Mouse (Mus musculus) midbrain, embryonic 11.5 days (tissue): ENCODE results near the gene Olfr54. TPM values are rescaled to one million over a fixed set of nuclear protein-coding genes. Genes with fewer than 3 reads are reported as not detected.
A peak's percentile ranks its signal among the peaks of the same experiment; 100 is the strongest.
"Not testable (repeated sequence)": the region's sequence is repeated elsewhere in the genome, so short reads cannot be mapped to it uniquely, and the experiment has no call there.

Experiments
- ATAC-seq: fragments of 200-750 bp; cut with Nextera tagmentation; 2 replicates; pipeline ENCODE4 v1.8.0; 2017; ENCODE audit warnings: moderate TSS enrichment, moderate library complexity; ENCODE audit not compliant: low FRiP score
- DNase-seq: peaks from one replicate; pipeline ENCODE4 v3.0.0; 2015; ENCODE audit warnings: low spot score; ENCODE audit errors: missing footprints
- H3K27ac ChIP-seq: fragments of 300-500 bp; sonication (generic); 2 replicates; pipeline ENCODE4 v1.5.1; 2014; ENCODE audit warnings: low read depth, low read length
- H3K27me3 ChIP-seq: fragments of 300-500 bp; sonication (generic); 2 replicates; pipeline ENCODE4 v1.6.1; 2014; ENCODE audit warnings: mild to moderate bottlenecking, low read length, moderate library complexity, mixed read lengths; ENCODE audit not compliant: control insufficient read depth, insufficient read depth
- H3K36me3 ChIP-seq: fragments of 300-500 bp; sonication (generic); 2 replicates; pipeline ENCODE4 v1.6.1; 2014; ENCODE audit warnings: mild to moderate bottlenecking, low read length, moderate library complexity, mixed read lengths; ENCODE audit not compliant: control insufficient read depth, insufficient read depth
- H3K4me1 ChIP-seq: fragments of 300-500 bp; sonication (generic); 2 replicates; pipeline ENCODE4 v1.6.1; 2014; ENCODE audit warnings: low read length; ENCODE audit not compliant: control insufficient read depth, insufficient read depth
- H3K4me2 ChIP-seq: fragments of 300-500 bp; sonication (generic); 2 replicates; pipeline ENCODE4 v1.6.1; 2014; ENCODE audit warnings: mild to moderate bottlenecking, moderate library complexity
- H3K4me3 ChIP-seq: fragments of 300-500 bp; sonication (generic); 2 replicates; pipeline ENCODE4 v1.5.1; 2014; ENCODE audit warnings: low read depth, low read length
- H3K9ac ChIP-seq: fragments of 300-500 bp; sonication (generic); 2 replicates; pipeline ENCODE4 v1.6.1; 2014; ENCODE audit warnings: low read length
- H3K9me3 ChIP-seq: fragments of 300-500 bp; sonication (generic); 2 replicates; pipeline ENCODE4 v1.6.1; 2016; ENCODE audit warnings: low read length; ENCODE audit not compliant: control insufficient read depth
- WGBS: fragments of 180-500 bp; shearing (Covaris S2); extraction: QIAGEN DNeasy Blood & Tissue Kit; methylation state at CpG from one replicate; pipeline ENCODE4 v1.1.7; 2014; 5-methylcytosine and 5-hydroxymethylcytosine counted together
- polyA plus RNA-seq: library from polyadenylated mRNA; unstranded; fragments of >200 nt; fragmentation: Nextera tagmentation; extraction: Ambion mirVana; gene quantifications from 2 replicates; pipeline ENCODE4 v1.2.1, GENCODE M21; 2014

The Olfr54 gene
- polyA plus RNA-seq, 1 experiment from 2014 or later = not detected

- not testable (repeated sequence) for DNase-seq, H3K9me3 ChIP-seq, H3K27me3 ChIP-seq, H3K27ac ChIP-seq, ATAC-seq, H3K36me3 ChIP-seq, H3K4me3 ChIP-seq, H3K4me1 ChIP-seq, H3K4me2 ChIP-seq, H3K9ac ChIP-seq
- whole genome bisulfite sequencing = 69% methylated on average over 8 of the region's 8 CpGs
These were observed 15.3 kb downstream of the Olfr54 start for GRCm38 (mm10) chr11:51029381-51029780.

- Histone ChIP-seq H3K27ac (no peak overlapping the region), H3K9ac (no peak overlapping the region), H3K27me3 (no peaks in the 10 kb centered on the region), H3K4me2 (no peak overlapping the region), H3K36me3 (no peaks in the 10 kb centered on the region), H3K4me3 (no peak overlapping the region), H3K9me3 (no peaks in the 10 kb centered on the region), H3K4me1 (no peaks in the 10 kb centered on the region)
- DNase-seq (no peak), ATAC-seq (no peak)
- 86% methylated on average over 2 of the region's 2 CpGs for WGBS
These were observed 16.2 kb downstream of the Olfr54 start for GRCm38 (mm10) chr11:51030225-51030624.

DNA sequence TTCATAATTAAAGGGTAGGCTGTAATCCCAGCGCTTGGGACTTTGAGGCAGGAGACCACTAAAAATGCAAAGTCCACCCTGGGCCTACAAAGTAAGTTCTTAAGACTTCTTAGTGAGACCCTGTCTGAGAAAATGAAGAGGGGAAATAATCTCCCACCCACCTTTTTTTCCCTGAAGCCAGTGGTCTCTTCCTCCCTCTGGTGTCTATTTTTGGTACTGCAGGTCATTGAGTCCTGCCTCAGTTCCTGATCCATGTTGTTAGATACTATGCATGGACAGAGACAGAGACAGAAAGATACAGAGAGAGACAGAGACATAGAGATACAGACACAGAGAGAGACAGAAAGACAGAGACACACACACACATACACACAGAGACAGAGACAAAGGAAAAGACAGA lies 18.8 kb downstream of the Olfr54 start:
- H3K4me2 ChIP-seq = no peak overlapping the region
- no peak overlapping the region for H3K27ac ChIP-seq
- H3K27me3 ChIP-seq = no peaks in the 10 kb centered on the region
- H3K4me3 ChIP-seq = no peak overlapping the region
- 24% methylated on average over 1 of the region's 1 CpGs for WGBS
- no peak for ATAC-seq
- H3K9me3 ChIP-seq = no peaks in the 10 kb centered on the region
- DNase-seq = peak; percentile 97
- H3K36me3 ChIP-seq = no peaks in the 10 kb centered on the region
- H3K9ac ChIP-seq = no peak overlapping the region
- H3K4me1 ChIP-seq = no peaks in the 10 kb centered on the region

DNA sequence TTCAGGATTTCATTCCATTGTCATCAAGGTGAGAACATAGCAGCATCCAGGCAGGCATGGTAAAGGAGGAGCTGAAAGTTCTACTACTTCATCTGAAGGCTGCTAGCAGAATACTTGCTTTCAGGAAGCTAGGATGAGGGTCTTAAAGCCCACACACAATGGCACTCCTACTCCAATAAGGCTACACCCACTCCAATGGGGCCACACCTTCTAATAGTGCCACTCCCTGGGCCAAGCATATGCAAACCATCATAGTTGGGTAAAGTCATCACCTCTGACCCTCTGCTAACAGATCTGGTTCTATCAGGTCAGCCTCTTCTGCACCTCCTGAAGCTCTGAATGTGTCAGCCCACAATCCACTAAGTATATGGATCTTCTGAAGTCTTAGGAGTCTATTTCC lies 20.1 kb downstream of the Olfr54 start:
- not testable (repeated sequence) for H3K4me3 ChIP-seq, H3K4me1 ChIP-seq, H3K9me3 ChIP-seq, H3K4me2 ChIP-seq, ATAC-seq, H3K27me3 ChIP-seq, H3K36me3 ChIP-seq, H3K27ac ChIP-seq, DNase-seq, H3K9ac ChIP-seq

DNA sequence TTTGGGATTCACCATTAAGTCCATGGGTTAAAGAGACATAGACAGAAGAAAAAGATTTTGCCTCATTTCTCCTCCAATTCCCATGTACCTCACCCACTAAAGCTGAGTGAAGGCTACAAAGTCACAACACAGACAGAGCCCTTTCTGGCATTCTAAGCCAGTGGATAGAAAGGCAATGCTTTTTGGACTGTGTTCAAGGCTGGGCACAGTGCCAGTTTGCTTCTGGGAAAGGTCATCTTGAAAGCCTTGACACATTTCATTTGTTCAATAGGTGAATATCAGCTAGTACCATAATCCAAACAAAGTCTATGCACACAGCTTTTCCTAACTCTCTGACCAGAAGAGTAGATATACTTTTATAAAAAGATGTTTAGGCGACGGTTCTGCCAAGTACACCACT lies 21.9 kb downstream of the Olfr54 start:
- Histone ChIP-seq H3K36me3 (no peaks in the 10 kb centered on the region), H3K4me3 (no peak overlapping the region), H3K27ac (no peak overlapping the region), H3K27me3 (no peaks in the 10 kb centered on the region), H3K4me1 (no peaks in the 10 kb centered on the region), H3K4me2 (no peak overlapping the region), H3K9me3 (no peaks in the 10 kb centered on the region), H3K9ac (no peak overlapping the region)
- WGBS = 91% methylated on average over 2 of the region's 2 CpGs
- DNase-seq = no peak
- ATAC-seq = no peak

- not testable (repeated sequence) for ATAC-seq, H3K27ac ChIP-seq, H3K4me2 ChIP-seq, H3K27me3 ChIP-seq, H3K36me3 ChIP-seq, H3K4me3 ChIP-seq, H3K9ac ChIP-seq, H3K4me1 ChIP-seq, H3K9me3 ChIP-seq, DNase-seq
- 86% methylated on average over 3 of the region's 3 CpGs for WGBS
These were observed 30.7 kb downstream of the Olfr54 start for GRCm38 (mm10) chr11:51044776-51045175.

GRCm38 (mm10) chr11:51047809-51048208 lies 33.8 kb downstream of the Olfr54 start, which contains the start of gene Olfr1375:
TSS of gene Olfr1375 (plus strand) at chr11:51048109.
- not testable (repeated sequence) for DNase-seq, H3K27me3 ChIP-seq, H3K27ac ChIP-seq, H3K9ac ChIP-seq, H3K4me1 ChIP-seq, H3K4me2 ChIP-seq, H3K9me3 ChIP-seq, H3K4me3 ChIP-seq, H3K36me3 ChIP-seq, ATAC-seq
- WGBS = 79% methylated on average over 3 of the region's 3 CpGs

DNA sequence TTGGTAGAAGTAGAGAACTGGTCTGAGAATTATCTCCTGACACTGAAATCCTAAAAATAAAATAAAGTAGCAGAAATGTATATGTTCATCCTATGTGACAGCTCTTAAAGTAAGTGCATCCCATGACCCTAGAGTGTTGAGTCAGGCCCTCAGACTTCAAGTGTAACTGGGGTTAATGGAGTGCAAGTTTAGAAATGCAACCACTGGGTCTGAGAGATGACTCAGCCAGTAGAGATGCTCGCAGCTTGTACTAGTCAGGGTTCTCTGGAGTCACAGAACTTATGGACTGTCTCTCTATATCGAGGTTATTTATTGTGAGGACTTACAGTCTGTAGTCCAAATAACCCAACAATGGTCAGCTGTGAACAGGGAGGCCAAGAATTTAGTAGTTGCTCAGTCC lies 37.6 kb downstream of the Olfr54 start:
- no peak overlapping the region for H3K4me3 ChIP-seq
- H3K4me1 ChIP-seq = no peaks in the 10 kb centered on the region
- no peak overlapping the region for H3K4me2 ChIP-seq
- H3K9me3 ChIP-seq = no peaks in the 10 kb centered on the region
- 69% methylated on average over 2 of the region's 2 CpGs for WGBS
- DNase-seq (no peak), ATAC-seq (no peak)
- H3K9ac ChIP-seq = no peak overlapping the region
- H3K27ac ChIP-seq = no peak overlapping the region
- no peaks in the 10 kb centered on the region for H3K27me3 ChIP-seq
- no peaks in the 10 kb centered on the region for H3K36me3 ChIP-seq

DNA sequence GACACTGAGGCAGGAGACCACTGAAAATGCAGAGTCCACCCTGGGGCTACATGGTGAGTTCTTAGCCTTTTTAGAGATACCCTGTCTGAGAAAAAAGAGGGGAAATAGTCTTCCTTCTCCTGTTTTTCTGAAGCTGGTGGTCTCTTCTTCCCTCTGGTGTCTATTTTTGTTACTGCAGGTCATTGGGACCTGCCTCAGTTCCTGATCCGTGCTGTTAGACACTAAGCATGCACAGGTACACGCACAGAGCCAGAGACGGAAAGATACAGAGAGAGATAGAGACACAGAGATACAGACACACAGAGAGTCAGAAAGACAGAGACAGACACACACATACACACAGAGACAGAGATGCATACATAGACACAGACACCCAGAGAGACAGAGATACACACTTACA lies 39.2 kb downstream of the Olfr54 start:
- ATAC-seq (no peak), DNase-seq (no peak)
- no peak overlapping the region for H3K9ac ChIP-seq
- H3K27me3 ChIP-seq = no peaks in the 10 kb centered on the region
- H3K9me3 ChIP-seq = no peaks in the 10 kb centered on the region
- H3K4me1 ChIP-seq = no peaks in the 10 kb centered on the region
- no peak overlapping the region for H3K27ac ChIP-seq
- H3K36me3 ChIP-seq = no peaks in the 10 kb centered on the region
- H3K4me3 ChIP-seq = no peak overlapping the region
- H3K4me2 ChIP-seq = no peak overlapping the region
- 51% methylated on average over 3 of the region's 3 CpGs for WGBS

GRCm38 (mm10) chr11:51059151-51059571 lies 45.1 kb downstream of the Olfr54 start, which contains the start of gene Zfp354a:
TSS of gene Zfp354a (plus strand) at chr11:51059257.
- Histone ChIP-seq H3K27ac (peak within 1 kb of the TSS; percentile 36; the same call in 1 of the 2 replicates), H3K9ac (peak within 1 kb of the TSS; percentile 90), H3K9me3 (no peaks in the 10 kb centered on the region), H3K4me1 (peaks cover 6% of the 10 kb centered on the region), H3K4me3 (peak within 1 kb of the TSS; percentile 69), H3K27me3 (no peaks in the 10 kb centered on the region), H3K4me2 (peak within 1 kb of the TSS; percentile 88), H3K36me3 (no peaks in the 10 kb centered on the region)
- DNase-seq (peak; percentile 98), ATAC-seq (peak; percentile 96)
- 0% methylated on average over 32 of the region's 32 CpGs for WGBS
